Mouse (Mus musculus): ENCODE measurements around the gene Anks6. TPM values are rescaled to one million over a fixed set of nuclear protein-coding genes. Genes with fewer than 3 reads are reported as not detected.

The Anks6 gene
- polyA plus RNA-seq, 1 experiment from 2014 or later = 1.1 TPM

GRCm38 (mm10) chr4:47028791-47029190 lies 28.4 kb downstream of the Anks6 start:
- Histone ChIP-seq H3K4me1 (ENCODE audit: control insufficient read depth, insufficient read depth, low read length) (no peaks in the 10 kb centered on the region), H3K27me3 (replicated peaks; ENCODE audit: control insufficient read depth, insufficient read depth, low read length) (no peaks in the 10 kb centered on the region), H3K27ac (ENCODE audit: low read length) (no peak overlapping the region), H3K4me2 (ENCODE audit: low read depth, low read length) (no peak overlapping the region), H3K9me3 (ENCODE audit: control insufficient read depth, low read length) (no peaks in the 10 kb centered on the region), H3K4me3 (ENCODE audit: low read length) (no peak overlapping the region), H3K36me3 (ENCODE audit: control insufficient read depth, insufficient read depth, low read length) (0 out of 2 replicates have a peak, but pooled peaks cover 4% of the 10 kb centered on the region), H3K9ac (ENCODE audit: low read depth, low read length) (no peak overlapping the region)
- no peak for ATAC-seq
- 78% methylated on average over 5 of the region's 5 CpGs for WGBS

GRCm38 (mm10) chr4:47023949-47024348 lies 33.3 kb downstream of the Anks6 start:
- H3K9me3 ChIP-seq (ENCODE audit: control insufficient read depth, low read length) = no peaks in the 10 kb centered on the region
- H3K4me3 ChIP-seq (ENCODE audit: low read length) = no peak overlapping the region
- no peak overlapping the region for H3K9ac ChIP-seq (ENCODE audit: low read depth, low read length)
- no peak for ATAC-seq
- no peak overlapping the region for H3K27ac ChIP-seq (ENCODE audit: low read length)
- 0 out of 2 replicates have a peak, but pooled peaks cover 4% of the 10 kb centered on the region for H3K36me3 ChIP-seq (ENCODE audit: control insufficient read depth, insufficient read depth, low read length)
- H3K27me3 ChIP-seq (replicated peaks; ENCODE audit: control insufficient read depth, insufficient read depth, low read length) = no peaks in the 10 kb centered on the region
- 67% methylated on average over 6 of the region's 6 CpGs for WGBS
- H3K4me2 ChIP-seq (ENCODE audit: low read depth, low read length) = no peak overlapping the region
- no peaks in the 10 kb centered on the region for H3K4me1 ChIP-seq (ENCODE audit: control insufficient read depth, insufficient read depth, low read length)

- Histone ChIP-seq H3K27me3 (replicated peaks; ENCODE audit: control insufficient read depth, insufficient read depth, low read length) (no peaks in the 10 kb centered on the region), H3K9ac (ENCODE audit: low read depth, low read length) (no peak overlapping the region), H3K27ac (ENCODE audit: low read length) (no peak overlapping the region), H3K4me2 (ENCODE audit: low read depth, low read length) (no peak overlapping the region), H3K36me3 (ENCODE audit: control insufficient read depth, insufficient read depth, low read length) (0 out of 2 replicates have a peak, but pooled peaks cover 4% of the 10 kb centered on the region), H3K9me3 (ENCODE audit: control insufficient read depth, low read length) (no peaks in the 10 kb centered on the region), H3K4me1 (ENCODE audit: control insufficient read depth, insufficient read depth, low read length) (no peaks in the 10 kb centered on the region), H3K4me3 (ENCODE audit: low read length) (no peak overlapping the region)
- ATAC-seq = no peak
- 78% methylated on average over 10 of the region's 10 CpGs for WGBS
Measured at GRCm38 (mm10) chr4:47022804-47023603, 34.2 kb downstream of the Anks6 start.

DNA sequence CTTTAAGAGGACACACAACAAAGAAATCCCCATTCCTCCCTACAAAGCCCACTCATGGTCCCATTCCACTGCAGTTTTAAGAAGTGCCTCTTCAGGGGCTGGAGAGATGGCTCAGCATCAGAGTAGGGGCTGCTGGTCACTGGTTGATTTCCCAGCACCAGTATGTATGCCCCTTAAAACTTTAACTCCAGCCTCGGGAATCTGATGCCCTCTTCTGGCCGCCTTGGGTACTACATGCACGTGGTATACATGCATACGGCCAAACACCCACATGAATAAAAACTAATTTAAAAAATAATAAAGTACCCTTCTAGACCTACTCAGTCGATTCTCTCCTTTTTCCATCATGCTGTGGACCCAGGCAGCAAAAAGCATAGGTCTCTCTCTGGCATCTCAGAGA lies 36.7 kb downstream of the Anks6 start:
- no peaks in the 10 kb centered on the region for H3K4me1 ChIP-seq (ENCODE audit: control insufficient read depth, insufficient read depth, low read length)
- H3K4me3 ChIP-seq (ENCODE audit: low read length) = no peak overlapping the region
- no peak for ATAC-seq
- H3K36me3 ChIP-seq (ENCODE audit: control insufficient read depth, insufficient read depth, low read length) = no peaks in the 10 kb centered on the region
- no peak overlapping the region for H3K4me2 ChIP-seq (ENCODE audit: low read depth, low read length)
- H3K9ac ChIP-seq (ENCODE audit: low read depth, low read length) = no peak overlapping the region
- H3K27ac ChIP-seq (ENCODE audit: low read length) = no peak overlapping the region
- 16% methylated on average over 5 of the region's 5 CpGs for WGBS
- H3K9me3 ChIP-seq (ENCODE audit: control insufficient read depth, low read length) = no peaks in the 10 kb centered on the region
- no peaks in the 10 kb centered on the region for H3K27me3 ChIP-seq (replicated peaks; ENCODE audit: control insufficient read depth, insufficient read depth, low read length)

- Histone ChIP-seq H3K4me2 (ENCODE audit: low read depth, low read length) (no peak overlapping the region), H3K4me3 (ENCODE audit: low read length) (no peak overlapping the region), H3K27ac (ENCODE audit: low read length) (no peak overlapping the region), H3K27me3 (replicated peaks; ENCODE audit: control insufficient read depth, insufficient read depth, low read length) (no peaks in the 10 kb centered on the region), H3K4me1 (ENCODE audit: control insufficient read depth, insufficient read depth, low read length) (peaks cover 4% of the 10 kb centered on the region; the same call in 1 of the 2 replicates), H3K9ac (ENCODE audit: low read depth, low read length) (no peak overlapping the region), H3K9me3 (ENCODE audit: control insufficient read depth, low read length) (no peaks in the 10 kb centered on the region), H3K36me3 (ENCODE audit: control insufficient read depth, insufficient read depth, low read length) (no peaks in the 10 kb centered on the region)
- 29% methylated on average over 3 of the region's 3 CpGs for WGBS
- no peak for ATAC-seq
Measured at GRCm38 (mm10) chr4:47015156-47015555, 42.1 kb downstream of the Anks6 start.

DNA sequence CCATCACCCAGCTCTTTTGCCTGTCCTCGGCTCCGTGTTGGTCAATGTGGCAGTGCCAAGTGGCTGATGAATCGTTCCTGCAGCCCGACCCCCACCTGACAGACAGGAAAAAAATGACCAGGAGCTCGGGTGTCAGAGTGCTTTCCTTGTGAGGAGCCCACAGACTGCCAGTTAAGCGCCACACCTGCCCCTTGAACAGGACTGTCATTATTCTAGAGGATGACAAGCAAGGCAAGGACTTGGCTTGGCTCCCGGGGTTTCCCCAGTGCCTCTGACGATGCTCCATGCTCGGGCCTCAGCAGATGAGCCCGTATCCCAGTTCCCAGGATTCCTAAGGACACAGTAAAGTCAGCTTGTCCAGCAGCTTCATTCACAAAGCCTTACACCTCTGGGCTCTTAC lies 44.8 kb downstream of the Anks6 start:
- no peak overlapping the region for H3K27ac ChIP-seq (ENCODE audit: low read length)
- no peak overlapping the region for H3K4me3 ChIP-seq (ENCODE audit: low read length)
- no peak overlapping the region for H3K4me2 ChIP-seq (ENCODE audit: low read depth, low read length)
- H3K27me3 ChIP-seq (replicated peaks; ENCODE audit: control insufficient read depth, insufficient read depth, low read length) = no peaks in the 10 kb centered on the region; the same call in 1 of the 2 replicates
- ATAC-seq = no peak
- H3K4me1 ChIP-seq (ENCODE audit: control insufficient read depth, insufficient read depth, low read length) = peaks cover 4% of the 10 kb centered on the region; the same call in 1 of the 2 replicates
- no peaks in the 10 kb centered on the region for H3K36me3 ChIP-seq (ENCODE audit: control insufficient read depth, insufficient read depth, low read length)
- H3K9me3 ChIP-seq (ENCODE audit: control insufficient read depth, low read length) = no peaks in the 10 kb centered on the region
- WGBS = 55% methylated on average over 10 of the region's 10 CpGs
- no peak overlapping the region for H3K9ac ChIP-seq (ENCODE audit: low read depth, low read length)

- H3K27ac ChIP-seq (ENCODE audit: low read length) = no peak overlapping the region
- WGBS = 37% methylated on average over 12 of the region's 12 CpGs
- no peak overlapping the region; the same call in 1 of the 2 replicates for H3K4me3 ChIP-seq (ENCODE audit: low read length)
- H3K36me3 ChIP-seq (ENCODE audit: control insufficient read depth, insufficient read depth, low read length) = no peaks in the 10 kb centered on the region
- no peak overlapping the region for H3K9ac ChIP-seq (ENCODE audit: low read depth, low read length)
- H3K4me1 ChIP-seq (ENCODE audit: control insufficient read depth, insufficient read depth, low read length) = peaks cover 4% of the 10 kb centered on the region; the same call in 1 of the 2 replicates
- no peak overlapping the region for H3K4me2 ChIP-seq (ENCODE audit: low read depth, low read length)
- no peaks in the 10 kb centered on the region; the same call in 1 of the 2 replicates for H3K27me3 ChIP-seq (replicated peaks; ENCODE audit: control insufficient read depth, insufficient read depth, low read length)
- ATAC-seq = 0 out of 2 replicates have a peak, but pooled peaks have one; percentile 16
- no peaks in the 10 kb centered on the region for H3K9me3 ChIP-seq (ENCODE audit: control insufficient read depth, low read length)
Measured at GRCm38 (mm10) chr4:47010400-47011231, 46.6 kb downstream of the Anks6 start.

GRCm38 (mm10) chr4:47000626-47001395 lies 56.4 kb downstream of the Anks6 start:
- no peak for ATAC-seq
- Histone ChIP-seq H3K4me2 (ENCODE audit: low read depth, low read length) (no peak overlapping the region), H3K36me3 (ENCODE audit: control insufficient read depth, insufficient read depth, low read length) (no peaks in the 10 kb centered on the region), H3K9me3 (ENCODE audit: control insufficient read depth, low read length) (no peaks in the 10 kb centered on the region), H3K27ac (ENCODE audit: low read length) (no peak overlapping the region), H3K9ac (ENCODE audit: low read depth, low read length) (no peak overlapping the region), H3K4me1 (ENCODE audit: control insufficient read depth, insufficient read depth, low read length) (no peaks in the 10 kb centered on the region), H3K4me3 (ENCODE audit: low read length) (no peak overlapping the region), H3K27me3 (replicated peaks; ENCODE audit: control insufficient read depth, insufficient read depth, low read length) (no peaks in the 10 kb centered on the region)
- WGBS = 54% methylated on average over 8 of the region's 8 CpGs

DNA sequence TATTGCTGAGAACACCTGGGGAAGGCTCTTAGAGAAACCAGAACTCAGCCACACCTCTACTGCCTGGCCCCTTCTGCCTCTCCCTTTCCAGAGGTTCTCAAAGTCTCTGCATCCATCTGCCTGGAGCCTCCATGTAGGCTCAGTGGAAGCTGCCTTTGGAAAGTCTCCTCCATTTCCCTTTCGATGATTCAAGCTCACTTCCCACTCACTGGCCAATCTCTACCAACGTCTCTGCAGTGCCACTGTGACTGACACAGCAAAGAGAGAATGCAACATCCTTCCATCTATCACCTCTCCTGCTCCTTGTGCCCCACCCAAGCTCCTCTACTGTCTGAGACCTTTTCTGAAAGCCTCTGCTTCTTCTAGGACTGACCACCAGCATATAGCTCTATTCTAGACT lies 59.3 kb downstream of the Anks6 start:
- Histone ChIP-seq H3K4me3 (ENCODE audit: low read length) (no peak overlapping the region), H3K4me2 (ENCODE audit: low read depth, low read length) (no peak overlapping the region), H3K9me3 (ENCODE audit: control insufficient read depth, low read length) (no peaks in the 10 kb centered on the region), H3K4me1 (ENCODE audit: control insufficient read depth, insufficient read depth, low read length) (no peaks in the 10 kb centered on the region), H3K9ac (ENCODE audit: low read depth, low read length) (no peak overlapping the region), H3K27me3 (replicated peaks; ENCODE audit: control insufficient read depth, insufficient read depth, low read length) (peaks cover 11% of the 10 kb centered on the region; the same call in 1 of the 2 replicates), H3K27ac (ENCODE audit: low read length) (no peak overlapping the region), H3K36me3 (ENCODE audit: control insufficient read depth, insufficient read depth, low read length) (no peaks in the 10 kb centered on the region)
- WGBS = 84% methylated on average over 2 of the region's 2 CpGs
- ATAC-seq = no peak

All from intestine, embryonic 16.5 days (tissue).